Mouse (Mus musculus) lung, postnatal 36 days (tissue): ENCODE data around the gene Otop2.

Experiments
- DNase-seq: peaks from one replicate; pipeline ENCODE4 v3.0.0; 2022; ENCODE audit warnings: mixed read lengths

Gene Otop2

DNA sequence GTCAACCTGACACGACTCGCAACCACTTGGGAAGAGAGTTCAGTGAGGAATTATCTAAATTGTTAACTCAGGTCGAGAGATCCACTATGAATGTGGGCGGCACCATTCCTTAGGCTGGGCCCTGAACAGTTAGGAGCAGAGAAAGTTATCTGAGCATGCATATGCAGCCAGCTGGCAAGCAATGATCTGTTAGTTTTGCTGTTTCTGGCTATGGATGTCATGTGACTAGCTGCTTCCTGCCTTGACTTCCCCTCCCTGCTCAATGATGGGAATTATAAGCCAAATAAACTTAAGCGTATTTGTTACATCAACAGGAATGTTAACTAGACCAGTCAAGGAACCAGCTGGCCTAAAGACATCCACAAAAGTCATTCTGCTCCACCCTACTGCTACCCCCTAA lies 46.4 kb downstream of the Otop2 start:
- no peak for DNase-seq

DNA sequence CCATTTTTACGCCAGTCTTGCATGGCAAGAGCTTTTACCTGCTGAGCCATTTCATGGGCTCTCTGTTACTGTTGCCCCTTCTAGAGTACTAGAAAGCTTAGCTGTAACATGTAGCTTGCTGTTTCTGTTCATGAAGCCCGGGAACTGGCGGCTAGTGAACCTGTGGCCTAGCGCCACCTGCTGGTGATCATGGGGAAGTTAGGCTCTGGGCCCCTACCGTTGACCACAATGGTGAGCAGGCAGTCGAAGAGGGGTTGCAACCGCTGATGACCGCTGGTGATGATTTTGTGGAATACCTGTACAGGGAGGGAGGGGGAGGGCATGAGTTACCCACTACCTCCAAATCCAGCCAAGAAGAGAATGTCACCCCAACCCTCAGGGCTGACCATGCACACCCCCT lies 47.2 kb downstream of the Otop2 start:
- DNase-seq = peak; percentile 74

DNA sequence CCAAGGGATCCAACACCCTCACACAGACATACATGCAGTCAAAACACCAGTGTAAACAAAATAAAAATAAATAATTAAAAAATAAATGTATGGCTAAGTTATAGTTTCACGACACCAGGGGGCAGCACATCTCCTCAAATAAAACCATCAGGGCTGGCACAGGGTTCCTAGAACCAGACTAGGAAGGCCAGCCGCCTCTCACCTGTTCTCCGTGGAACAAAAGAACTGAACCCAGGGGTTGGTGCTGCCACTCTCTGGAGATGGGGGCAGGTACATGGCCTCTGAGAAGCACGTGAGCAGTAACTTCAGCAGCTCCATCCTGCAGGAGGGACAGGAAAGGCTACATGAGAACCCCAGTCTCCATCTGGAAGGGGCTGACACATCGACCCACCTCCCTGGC lies 51.5 kb downstream of the Otop2 start:
- DNase-seq = peak; percentile 90

DNA sequence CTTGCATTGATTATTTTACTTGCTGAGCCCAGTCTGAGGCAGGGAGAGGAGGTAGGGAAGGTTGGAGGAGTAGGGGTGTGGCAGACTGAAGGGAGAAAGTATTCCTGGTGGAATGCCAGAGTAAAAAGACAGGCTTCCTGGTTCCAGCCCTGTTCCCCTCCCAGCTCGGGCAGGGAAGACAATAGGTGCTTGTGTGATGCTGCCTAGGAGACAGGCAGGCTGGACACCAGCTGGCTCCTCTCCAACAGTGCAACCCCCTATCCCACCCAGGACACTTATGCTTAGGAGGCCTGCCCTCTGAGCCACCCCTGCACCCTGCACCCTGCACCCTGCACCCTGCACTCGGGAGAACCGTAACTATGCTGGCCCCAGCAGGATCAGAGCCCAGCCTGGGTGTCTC lies 52.3 kb downstream of the Otop2 start:
- DNase-seq = no peak

DNA sequence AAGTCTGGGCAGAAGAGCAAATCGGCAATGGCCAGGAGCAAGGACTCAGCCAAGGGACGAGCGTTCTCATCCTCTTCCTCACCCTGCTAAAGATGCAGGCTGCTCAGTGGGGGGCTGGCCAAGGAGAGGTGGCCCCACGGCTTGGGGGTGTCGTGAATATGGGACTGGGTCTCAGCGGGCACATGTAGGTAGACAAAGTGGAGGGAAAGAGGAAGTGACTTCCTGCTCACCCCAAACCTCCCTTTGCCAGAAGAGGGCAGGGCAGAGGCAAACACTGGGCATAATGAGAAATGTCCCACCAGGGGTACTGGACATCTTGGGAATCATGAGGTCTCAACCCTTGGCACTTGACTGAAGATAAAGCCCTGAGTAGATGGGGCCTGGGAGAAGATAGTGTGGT lies 52.8 kb downstream of the Otop2 start:
- peak; percentile 35 for DNase-seq

DNA sequence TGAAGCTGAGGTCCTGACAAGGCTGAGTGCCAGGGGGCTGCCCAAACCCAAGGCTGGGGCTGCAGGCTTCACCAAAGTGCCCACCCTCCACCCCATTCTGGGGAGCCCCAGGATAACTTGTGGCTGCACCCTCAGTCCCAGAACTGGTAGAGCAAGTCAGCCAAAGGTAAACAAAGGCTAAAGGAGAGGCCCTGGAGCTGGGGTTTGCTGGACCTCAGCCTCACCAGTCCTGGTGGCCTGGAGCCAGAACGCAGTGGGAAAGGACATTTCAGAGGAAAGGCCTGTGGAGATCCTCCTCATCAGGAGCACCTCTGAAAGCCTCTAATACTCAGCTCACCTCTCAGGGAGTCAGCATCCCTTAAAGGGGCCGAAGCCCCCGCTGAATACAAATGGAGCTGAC lies 57.2 kb downstream of the Otop2 start:
- DNase-seq = peak; percentile 40

DNA sequence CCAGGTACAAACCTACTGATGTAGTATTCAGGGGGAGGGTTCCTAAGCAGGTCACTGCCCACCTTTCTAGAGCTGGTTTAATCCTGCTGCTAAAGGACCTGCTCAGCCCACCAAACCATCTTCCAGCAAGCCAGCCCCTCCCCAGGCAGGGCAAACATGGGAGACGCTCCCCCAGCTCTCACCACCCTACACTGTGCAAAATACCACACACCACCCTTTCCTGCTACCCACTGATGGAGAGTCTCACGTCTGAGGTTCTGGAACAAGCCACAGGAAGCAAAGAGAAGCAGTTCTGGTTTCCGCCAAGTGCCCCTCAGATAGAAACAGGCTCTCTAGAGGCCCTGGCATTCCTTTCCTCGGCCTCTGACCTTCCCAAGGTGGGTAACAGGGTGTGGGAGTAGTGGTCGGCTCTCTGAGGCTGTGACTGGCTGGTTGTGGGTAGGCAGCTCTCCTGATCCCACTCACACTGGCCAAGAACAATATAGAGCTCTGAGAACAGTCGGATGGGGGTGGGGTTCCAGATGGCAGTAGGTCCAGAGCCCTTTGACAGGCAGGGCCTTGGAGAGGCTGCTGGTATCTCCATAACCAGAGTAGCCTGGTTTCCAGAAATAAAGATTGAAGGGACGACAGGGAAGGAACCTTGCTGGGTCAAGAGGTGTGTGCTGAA lies 59.2 kb downstream of the Otop2 start:
- peak; percentile 41 for DNase-seq

DNA sequence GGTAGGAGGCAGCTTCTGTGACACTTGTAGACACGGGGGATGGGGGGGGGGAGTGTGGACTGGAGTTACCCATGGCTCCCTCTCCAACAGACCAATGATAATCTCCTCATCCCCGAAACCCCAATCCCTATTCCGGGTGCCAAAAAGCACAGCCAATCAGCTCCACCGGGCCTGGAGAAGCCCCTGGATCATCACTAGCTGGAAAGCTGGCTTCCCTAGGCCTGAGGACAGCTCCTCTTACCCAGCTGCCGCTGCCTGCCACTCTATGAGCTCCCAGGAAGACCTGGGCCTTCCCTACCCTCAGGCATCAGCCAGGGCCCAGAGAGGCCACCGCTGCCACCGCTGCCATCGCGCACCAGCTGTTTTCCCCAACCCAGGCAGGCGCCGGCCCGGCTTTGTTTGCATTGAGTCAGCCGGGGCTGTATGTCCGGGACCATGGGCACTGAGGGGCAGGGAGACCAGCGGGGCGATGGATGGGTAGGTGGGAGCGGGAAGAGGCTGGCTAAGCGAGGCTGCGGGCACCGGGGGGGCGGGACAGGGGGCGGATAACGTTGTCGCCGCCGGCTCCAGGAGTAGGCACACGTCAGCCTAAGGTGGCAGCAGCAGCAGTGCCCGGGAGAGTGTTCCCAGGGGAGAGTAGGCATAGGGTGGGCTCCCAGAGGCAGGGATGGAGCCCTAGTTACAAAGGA lies 59.9 kb downstream of the Otop2 start:
- DNase-seq = peak; percentile 15

DNA sequence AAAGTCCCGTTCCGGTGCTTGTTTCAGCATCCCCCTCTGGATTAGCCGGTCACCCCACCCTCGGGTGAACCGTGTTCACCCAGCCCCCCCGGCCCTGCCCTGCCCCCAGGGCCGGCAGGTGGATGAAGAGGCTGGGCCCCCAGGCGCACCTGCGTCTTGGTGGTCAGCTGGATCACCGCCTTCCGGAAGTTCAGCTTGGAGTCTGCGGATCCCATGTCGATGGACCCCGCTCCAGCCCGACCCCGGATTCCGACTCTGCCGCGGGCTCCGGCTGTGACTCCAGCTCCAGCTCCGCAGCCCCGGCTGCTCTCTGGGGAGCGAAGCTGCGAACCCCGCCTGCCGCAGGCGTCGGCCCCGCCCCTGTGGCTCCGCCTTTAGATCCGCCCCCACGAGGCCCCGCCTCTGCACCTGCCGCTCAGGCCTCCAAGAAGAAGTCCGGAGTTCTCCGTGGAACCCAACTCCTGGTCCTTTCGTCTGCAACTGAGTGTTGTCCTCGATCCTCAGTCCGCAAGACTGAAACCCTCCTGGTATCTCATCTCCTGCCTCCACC lies 60.5 kb downstream of the Otop2 start, which contains the start of gene Hid1:
TSS of gene Hid1 (minus strand) at position 362 of the 550 bp plus-strand sequence.
- peak; percentile 87 for DNase-seq

DNA sequence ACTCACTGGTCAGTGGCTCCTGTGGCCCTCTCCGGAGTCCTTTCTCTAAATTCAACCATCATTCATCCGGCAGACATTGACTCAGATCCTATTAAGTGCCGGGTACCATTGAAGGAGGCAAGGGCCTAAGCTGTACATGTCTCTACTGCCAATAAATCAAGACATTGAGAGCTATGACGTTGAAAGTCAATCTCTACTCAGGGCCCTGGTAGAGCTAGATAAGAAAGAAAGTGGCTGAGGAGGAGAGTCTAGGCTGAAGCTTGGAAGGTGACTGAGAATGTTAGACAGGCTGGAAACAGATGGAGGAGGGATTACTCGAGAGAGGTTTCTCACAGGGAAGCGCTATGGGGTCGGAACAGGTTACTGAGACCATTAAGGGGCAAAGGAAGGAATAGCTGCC lies 63.4 kb downstream of the Otop2 start:
- DNase-seq = no peak

DNA sequence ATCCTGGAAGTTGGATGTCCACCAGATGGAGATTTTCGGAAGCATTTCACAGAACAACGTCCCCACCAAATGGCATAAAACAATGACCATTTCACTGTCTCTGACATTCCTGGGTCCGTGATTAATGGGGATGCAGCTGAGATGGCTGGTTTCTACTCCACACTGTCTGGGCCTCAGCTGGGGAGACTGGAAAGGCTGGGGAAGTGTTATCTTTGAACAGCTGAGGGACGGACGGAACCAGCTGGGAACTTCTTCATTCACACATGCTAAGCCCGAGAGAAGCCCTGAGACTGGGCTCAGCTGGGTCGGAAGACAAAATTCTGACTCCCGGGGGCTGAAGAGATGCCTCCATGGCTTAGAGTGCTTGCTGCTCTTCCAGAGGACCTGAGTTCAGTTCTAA lies 64.4 kb downstream of the Otop2 start:
- DNase-seq = no peak

DNA sequence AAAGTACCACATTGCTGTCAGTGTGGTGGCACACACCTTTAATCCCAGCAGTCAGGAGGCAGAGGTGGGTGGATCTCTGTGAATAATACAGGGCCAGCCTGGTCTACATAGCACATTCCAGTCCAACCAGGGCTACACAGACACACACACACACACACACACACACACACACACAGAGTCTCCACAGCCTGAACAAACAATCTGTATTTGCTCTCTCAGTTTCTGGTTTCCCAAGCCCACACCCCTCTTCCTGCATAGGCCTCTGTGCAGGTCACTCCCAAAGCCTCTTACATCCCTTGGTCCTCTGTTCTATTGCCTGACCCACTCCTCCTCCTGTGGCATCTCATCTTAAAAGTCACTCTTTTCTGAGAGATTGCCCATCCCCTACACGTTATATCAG lies 65.1 kb downstream of the Otop2 start:
- no peak for DNase-seq

DNA sequence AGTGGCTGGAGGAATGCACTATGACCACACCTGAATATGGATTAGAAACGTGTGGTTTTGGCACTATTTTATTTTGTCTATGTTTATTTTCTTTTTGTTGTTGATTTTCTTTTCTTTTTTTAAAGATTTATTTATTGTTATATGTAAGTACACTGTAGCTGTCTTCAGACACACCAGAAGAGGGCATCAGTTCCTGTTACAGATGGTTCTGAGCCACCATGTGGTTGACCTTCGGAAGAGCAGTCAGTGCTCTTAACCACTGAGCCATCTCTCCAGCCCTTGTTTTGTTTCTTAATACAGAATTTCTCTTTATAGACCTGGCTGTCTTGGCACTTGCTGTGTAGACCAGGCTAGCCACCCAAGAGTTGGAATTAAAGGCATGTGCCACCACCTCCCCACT lies 65.8 kb downstream of the Otop2 start:
- DNase-seq = no peak

DNA sequence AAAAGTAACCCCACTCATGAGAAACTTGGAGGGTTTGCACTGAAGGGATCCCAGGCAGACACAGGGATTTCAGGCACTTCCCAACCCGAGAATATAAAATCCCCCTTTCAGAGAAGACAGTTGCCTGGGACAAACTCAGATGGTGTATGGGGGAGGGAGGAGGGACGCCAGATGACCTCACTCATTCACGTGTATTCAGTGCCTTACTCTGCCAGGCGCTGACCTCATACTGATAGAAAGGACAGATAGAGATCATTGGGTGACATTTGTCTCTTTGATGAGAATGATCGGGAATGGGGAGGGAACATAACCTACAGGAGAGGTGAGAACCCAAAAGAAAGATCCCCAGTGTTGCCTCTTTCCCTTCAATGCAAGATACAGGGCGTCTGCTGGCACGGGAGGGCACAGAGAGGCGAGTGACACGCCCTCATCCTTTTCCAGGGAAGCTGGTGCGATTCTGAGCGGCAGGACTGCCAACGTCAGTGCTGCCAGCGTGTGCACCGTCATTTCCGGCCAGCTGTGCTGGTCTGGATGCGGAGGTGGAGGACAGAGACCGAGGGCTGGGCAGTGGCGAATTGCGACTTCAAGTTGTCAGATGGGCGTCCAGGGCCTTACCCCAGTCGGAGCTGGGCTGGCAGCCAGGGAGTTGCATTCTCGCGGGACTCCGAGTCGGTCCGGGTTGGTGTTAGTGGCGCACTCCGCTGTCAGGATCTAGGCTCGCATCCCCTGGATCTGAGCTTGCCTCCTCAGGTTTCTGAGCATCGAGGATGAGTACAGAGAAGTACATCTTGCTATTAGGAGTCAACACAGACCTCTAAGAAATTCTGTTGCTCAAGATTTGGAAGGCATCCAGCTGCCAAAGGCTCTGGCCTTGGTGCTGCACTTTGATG lies 67.1 kb downstream of the Otop2 start:
- peak; percentile 79 for DNase-seq

DNA sequence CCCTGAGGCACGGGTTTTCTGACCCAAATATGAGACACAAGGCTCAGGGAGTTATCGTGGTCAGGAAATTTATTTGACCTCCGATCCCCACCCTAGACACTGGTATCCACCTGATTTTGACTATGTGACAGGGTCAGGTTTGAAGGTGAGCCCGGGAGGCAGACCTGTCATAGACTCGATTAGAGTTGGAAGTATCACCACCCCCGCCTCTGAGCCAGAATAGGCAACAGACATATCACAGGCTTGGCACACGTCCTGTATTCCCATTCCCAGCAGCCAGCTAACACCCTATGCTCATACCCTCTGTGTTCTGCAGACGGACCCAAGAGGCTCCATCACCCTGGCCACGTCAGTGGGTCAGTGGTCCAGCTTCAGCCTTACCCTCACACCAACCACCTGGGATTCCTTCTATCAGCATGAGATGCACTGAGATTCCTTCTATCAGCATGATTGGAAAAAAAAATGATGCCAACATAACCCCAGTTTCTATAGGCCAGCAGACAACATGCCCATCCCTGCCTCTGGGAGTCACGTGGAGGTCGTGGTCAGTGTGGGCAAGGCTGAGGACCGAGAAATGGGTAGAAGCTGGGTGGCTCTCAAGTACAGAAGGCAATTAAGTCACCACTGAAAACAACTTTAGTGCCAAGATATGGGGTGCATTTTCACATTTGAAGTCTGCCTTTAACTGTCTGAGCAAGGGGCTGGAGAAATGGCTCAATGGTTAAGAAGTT lies 67.9 kb downstream of the Otop2 start:
- no peak for DNase-seq

DNA sequence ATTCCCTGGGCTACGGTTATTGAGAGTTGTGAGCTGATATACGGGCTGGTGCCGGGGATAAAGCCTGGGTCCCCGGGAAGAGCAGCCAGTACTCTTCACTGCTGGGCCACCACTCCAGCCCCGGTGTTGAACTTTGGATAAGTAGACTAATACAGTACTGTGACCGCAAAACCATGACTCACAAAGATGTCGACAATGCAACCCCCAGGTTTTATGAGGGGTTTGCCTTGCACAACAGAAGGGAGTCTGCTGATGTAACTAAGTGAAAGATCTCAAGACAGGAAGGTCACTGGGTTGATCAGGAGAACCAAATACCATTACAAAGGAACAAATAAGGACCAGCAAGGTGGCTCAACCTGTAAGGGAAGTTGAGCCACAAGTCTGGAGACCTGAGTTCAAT lies 69.8 kb downstream of the Otop2 start:
- no peak for DNase-seq

DNA sequence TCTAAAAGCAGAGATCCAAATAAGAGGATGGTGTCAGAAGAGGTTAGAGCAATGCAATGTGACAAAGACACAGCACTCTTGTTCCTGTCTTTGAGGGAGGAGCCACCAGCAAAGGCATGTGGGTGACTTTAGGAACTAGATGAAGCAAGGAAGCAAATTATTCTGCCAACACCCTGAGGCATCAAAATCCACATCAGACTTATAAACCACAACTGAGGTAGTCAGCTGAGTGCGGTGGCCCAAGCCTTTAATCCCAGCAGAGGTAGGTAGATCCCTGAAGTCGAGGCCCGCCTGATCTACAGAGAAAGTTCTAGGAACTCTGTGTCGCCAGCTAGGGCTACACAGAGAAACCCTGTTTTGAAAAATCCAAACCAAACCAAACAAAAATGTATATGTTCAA lies 70.3 kb downstream of the Otop2 start:
- no peak for DNase-seq

DNA sequence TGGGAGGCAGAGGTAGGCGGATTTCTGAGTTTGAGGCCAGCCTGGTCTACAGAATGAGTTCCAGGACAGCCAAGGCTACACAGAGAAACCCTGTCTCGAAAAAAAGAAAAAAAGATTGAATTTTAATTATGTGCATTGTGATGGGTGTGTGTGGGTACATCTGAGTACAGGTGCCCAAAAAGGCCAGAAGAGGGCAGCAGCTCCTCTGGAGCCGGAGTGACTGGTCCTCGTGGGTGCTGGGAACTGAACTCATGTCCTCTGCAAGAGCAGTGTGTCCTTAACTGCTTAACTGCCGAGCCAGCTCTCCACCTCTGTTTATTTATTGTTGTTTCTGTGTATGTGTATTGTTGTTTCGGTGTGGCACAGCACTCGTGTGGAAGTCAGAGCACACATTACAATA lies 70.9 kb downstream of the Otop2 start:
- no peak for DNase-seq

DNA sequence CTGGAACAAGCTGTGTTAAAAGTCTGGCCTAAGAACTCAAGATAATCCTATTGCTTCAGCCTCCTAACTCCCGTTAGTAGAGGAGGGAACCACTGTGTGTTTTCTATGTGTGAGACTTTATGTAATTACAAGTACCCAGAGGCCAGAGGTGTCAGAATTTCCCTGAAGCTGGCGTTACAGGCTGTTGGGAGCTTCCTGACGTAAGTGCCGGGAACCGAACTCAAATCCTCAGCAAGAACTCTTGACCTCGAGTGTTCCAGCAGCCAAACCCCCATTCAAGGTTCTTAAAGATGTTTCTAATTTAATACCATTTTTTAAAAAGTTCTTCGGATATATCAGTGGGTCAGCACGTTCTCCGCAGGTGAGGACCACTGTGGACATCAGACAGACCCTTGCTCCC lies 74.3 kb downstream of the Otop2 start:
- DNase-seq = no peak
